Mouse (Mus musculus) kidney, adult 2 months (tissue): ENCODE results near the gene Ticrr. TPM values are rescaled to one million over a fixed set of nuclear protein-coding genes. Genes with fewer than 3 reads are reported as not detected.

Experiments
- DNase-seq: peaks from one replicate; pipeline ENCODE4 v3.0.0; 2021
- H3K27ac ChIP-seq: fragments of 200-500 bp; 2 replicates; pipeline ENCODE4 v1.5.1; 2012; ENCODE audit warnings: low read depth, low read length, control low read depth, inconsistent platforms; ENCODE audit not compliant: insufficient read depth
- H3K27me3 ChIP-seq: fragments of 200-500 bp; replicated peaks from 2 replicates; pipeline ENCODE4 v1.6.1; 2012; ENCODE audit warnings: mild to moderate bottlenecking, moderate library complexity, low read length, inconsistent platforms; ENCODE audit not compliant: control insufficient read depth, insufficient read depth
- H3K36me3 ChIP-seq: fragments of 200-500 bp; 2 replicates; pipeline ENCODE4 v1.6.1; 2012; ENCODE audit warnings: mild to moderate bottlenecking, moderate library complexity, low read length, inconsistent platforms; ENCODE audit not compliant: control insufficient read depth, insufficient read depth
- H3K4me1 ChIP-seq: fragments of 200-500 bp; 2 replicates; pipeline ENCODE4 v1.6.1; 2011; ENCODE audit warnings: low read length; ENCODE audit not compliant: control insufficient read depth, insufficient read depth
- H3K4me3 ChIP-seq: fragments of 200-500 bp; 2 replicates; pipeline ENCODE4 v1.5.1; 2011; ENCODE audit warnings: mild to moderate bottlenecking, low read depth, low read length, control low read depth; ENCODE audit not compliant: insufficient read depth
- CTCF ChIP-seq: fragments of 200-500 bp; conservative IDR thresholded peaks from 2 replicates; pipeline ENCODE4 v1.5.1; 2011; ENCODE audit warnings: low read depth, mild to moderate bottlenecking, control low read depth, low read length, moderate library complexity, mixed read lengths; ENCODE audit not compliant: insufficient read depth, insufficient read length
- POLR2A ChIP-seq: fragments of 200-500 bp; IDR thresholded peaks from one replicate; pipeline ENCODE4 v1.6.1; 2011; ENCODE audit warnings: low read depth, low read length, control low read depth
- WGBS: fragments of 180-500 bp; shearing (Covaris S2); methylation state at CpG from one replicate; pipeline ENCODE4 v1.1.7; 2018; 5-methylcytosine and 5-hydroxymethylcytosine counted together
- polyA plus RNA-seq: library from polyadenylated mRNA; depleted of rRNA; stranded (reverse); fragments of >200 nt; gene quantifications from 2 replicates; pipeline ENCODE4 v1.2.3, GENCODE M21; 2012

The Ticrr gene
- polyA plus RNA-seq, 1 experiment = 0.03 TPM

DNA sequence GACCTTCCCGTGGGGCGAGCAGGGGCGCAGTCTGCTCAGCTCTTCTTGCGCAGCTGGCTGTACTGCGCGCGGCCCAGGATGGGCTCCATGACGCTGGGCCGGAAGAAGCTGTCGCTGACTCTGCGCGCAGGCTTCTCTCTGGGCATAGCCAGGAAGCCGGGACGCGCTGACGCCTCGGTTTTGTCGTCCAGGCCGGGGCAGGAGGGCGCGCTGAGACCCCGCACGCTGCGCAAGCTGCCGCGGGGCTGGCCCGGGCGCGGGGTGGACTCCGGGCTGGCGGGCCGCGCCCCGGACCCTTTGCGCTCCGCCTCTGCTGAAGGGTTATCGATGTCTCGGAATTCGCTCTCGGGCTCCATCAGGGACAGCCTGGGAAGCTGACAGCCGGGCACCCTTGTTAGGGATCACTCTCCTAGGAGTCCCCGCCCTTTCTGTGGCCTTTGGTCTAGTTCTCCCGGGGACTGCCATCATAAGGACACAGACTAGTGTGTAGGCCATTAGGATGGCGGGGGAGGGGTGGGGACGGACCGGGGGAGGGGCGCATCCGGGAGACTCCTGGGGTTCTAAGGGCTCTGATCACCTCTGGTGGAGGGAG, 61.5 kb downstream of the Ticrr start:
- no peak overlapping the region for H3K27ac ChIP-seq
- TF ChIP-seq CTCF (no peak), POLR2A (no peak)
- no peaks in the 10 kb centered on the region for H3K36me3 ChIP-seq
- WGBS = 2% methylated on average over 48 of the region's 48 CpGs
- H3K4me3 ChIP-seq = peak overlapping the region; percentile 36
- peaks cover 3% of the 10 kb centered on the region; the same call in 1 of the 2 replicates for H3K4me1 ChIP-seq
- H3K27me3 ChIP-seq = no peaks in the 10 kb centered on the region; the same call in 1 of the 2 replicates
- peak; percentile 53 for DNase-seq

DNA sequence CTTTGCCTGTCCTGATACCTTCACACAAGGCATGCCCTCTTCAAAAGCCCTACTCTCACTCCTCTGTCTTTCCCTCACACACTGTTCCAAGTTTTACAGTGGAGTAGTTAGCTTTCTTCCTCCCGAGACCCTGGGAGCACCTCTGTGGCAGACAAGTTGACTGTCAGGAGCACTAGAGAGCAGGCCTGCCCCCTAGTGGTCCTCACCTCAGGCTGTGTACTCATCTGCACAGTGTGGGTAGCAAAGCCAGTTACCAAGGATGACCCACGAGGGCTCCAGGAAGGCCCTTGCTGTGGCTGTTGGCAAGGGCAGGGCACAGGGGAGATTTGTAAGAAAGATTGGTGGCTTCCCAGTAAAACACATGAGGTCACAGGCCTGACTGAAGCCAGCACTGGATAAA, 67.1 kb downstream of the Ticrr start:
- 17% methylated on average over 2 of the region's 2 CpGs for WGBS
- TF ChIP-seq CTCF (peak; percentile 87), POLR2A (no peak)
- DNase-seq = peak; percentile 63
- H3K36me3 ChIP-seq = no peaks in the 10 kb centered on the region
- H3K4me3 ChIP-seq = no peak overlapping the region
- H3K27me3 ChIP-seq = no peaks in the 10 kb centered on the region
- no peak overlapping the region for H3K27ac ChIP-seq
- no peaks in the 10 kb centered on the region for H3K4me1 ChIP-seq

GRCm38 (mm10) chr7:79728219-79728618, 68.2 kb downstream of the Ticrr start:
- no peak overlapping the region for H3K4me3 ChIP-seq
- TF ChIP-seq POLR2A (no peak), CTCF (peak; percentile 87)
- peak; percentile 71 for DNase-seq
- H3K27ac ChIP-seq = no peak overlapping the region
- 33% methylated on average over 6 of the region's 6 CpGs for WGBS
- H3K27me3 ChIP-seq = no peaks in the 10 kb centered on the region
- no peaks in the 10 kb centered on the region for H3K4me1 ChIP-seq
- no peaks in the 10 kb centered on the region for H3K36me3 ChIP-seq

- TF ChIP-seq POLR2A (no peak), CTCF (peak; percentile 82)
- DNase-seq = peak; percentile 64
- WGBS = 6% methylated on average over 8 of the region's 8 CpGs
- H3K4me1 ChIP-seq = peaks cover 2% of the 10 kb centered on the region; the same call in 1 of the 2 replicates
- H3K27me3 ChIP-seq = no peaks in the 10 kb centered on the region
- H3K27ac ChIP-seq = no peak overlapping the region
- H3K36me3 ChIP-seq = no peaks in the 10 kb centered on the region
- no peak overlapping the region for H3K4me3 ChIP-seq
Observed at GRCm38 (mm10) chr7:79729169-79729568, 69.2 kb downstream of the Ticrr start.

GRCm38 (mm10) chr7:79729743-79730370, 69.9 kb downstream of the Ticrr start:
- Histone ChIP-seq H3K27ac (no peak overlapping the region), H3K4me1 (peaks cover 5% of the 10 kb centered on the region; the same call in 1 of the 2 replicates), H3K36me3 (no peaks in the 10 kb centered on the region), H3K4me3 (no peak overlapping the region), H3K27me3 (no peaks in the 10 kb centered on the region)
- TF ChIP-seq POLR2A = no peak
- peak; percentile 34; the same call in 1 of the 2 replicates for TF ChIP-seq CTCF
- 61% methylated on average over 11 of the region's 11 CpGs for WGBS
- DNase-seq = no peak

GRCm38 (mm10) chr7:79731438-79731837, 71.4 kb downstream of the Ticrr start:
- TF ChIP-seq POLR2A (no peak), CTCF (no peak)
- Histone ChIP-seq H3K4me3 (no peak overlapping the region), H3K4me1 (peaks cover 13% of the 10 kb centered on the region; the same call in 1 of the 2 replicates), H3K27me3 (no peaks in the 10 kb centered on the region), H3K27ac (no peak overlapping the region), H3K36me3 (no peaks in the 10 kb centered on the region)
- no peak for DNase-seq
- 74% methylated on average over 13 of the region's 13 CpGs for WGBS

DNA sequence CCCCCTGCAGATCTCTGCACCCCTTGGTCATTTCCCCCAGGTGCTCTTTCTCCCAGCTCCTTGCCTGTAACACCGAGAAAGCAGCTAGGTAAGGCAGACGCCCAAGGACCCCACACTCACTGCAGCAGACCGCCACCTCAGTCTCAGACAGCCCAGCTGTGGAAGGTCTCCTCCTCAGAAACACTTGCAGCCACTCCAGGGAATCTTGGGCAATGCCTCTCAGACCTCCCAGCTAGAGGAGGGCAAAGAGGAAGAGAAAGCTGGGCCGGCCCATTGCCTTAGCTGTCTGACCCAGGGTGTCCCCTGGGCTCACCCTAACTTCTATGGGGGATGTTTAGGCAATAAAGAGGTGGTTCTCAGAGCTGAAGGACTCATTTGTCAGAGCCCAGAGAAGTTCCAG, 72.6 kb downstream of the Ticrr start, which contains the start of gene Plin1:
TSS of gene Plin1 (minus strand) at position 282 of the 400 bp plus-strand sequence.
- Histone ChIP-seq H3K4me3 (no peak within 1 kb of the TSS), H3K36me3 (no peaks in the 10 kb centered on the region), H3K27ac (no peak within 1 kb of the TSS), H3K4me1 (peaks cover 13% of the 10 kb centered on the region; the same call in 1 of the 2 replicates), H3K27me3 (no peaks in the 10 kb centered on the region)
- no peak for DNase-seq
- 68% methylated on average over 4 of the region's 4 CpGs for WGBS
- TF ChIP-seq POLR2A = no peak
